Mouse (Mus musculus) megakaryocyte-erythroid progenitor cell, adult 5-6 weeks (primary cell): Measurements from ENCODE around the gene 4632433K11Rik. TPM values are rescaled to one million over a fixed set of nuclear protein-coding genes. Genes with fewer than 3 reads are reported as not detected.
"Not testable (repeated sequence)": the region's sequence is repeated elsewhere in the genome, so short reads cannot be mapped to it uniquely, and the experiment has no call there.

Experiments
- ATAC-seq: replicated peaks from 2 replicates; pipeline ENCODE4 v1.8.0; 2016; ENCODE audit warnings: mild to moderate bottlenecking, inconsistent platforms; ENCODE audit not compliant: severe bottlenecking, poor library complexity, low FRiP score, low TSS enrichment
- total RNA-seq, 2 experiments: library from RNA; stranded (forward) in 1 of 2; stranded (reverse) in 1 of 2; fragments of 200-1000, 215-1000 nt in 1 of 2; fragments of >200 nt in 1 of 2; fragmentation: Nextera tagmentation in 1 of 2; gene quantifications; 2 replicates each; pipeline ENCODE4 v1.2.3; 2014 to 2017

Gene 4632433K11Rik
- total RNA-seq (2014; fragmentation: Nextera tagmentation), result 1.3 and 2.0 TPM in 2 replicates
- 0.23 TPM in 1 of 2 replicates, not detected in the other for total RNA-seq (2017)

GRCm38 (mm10) chr7:5033818-5034217, at the start of gene 4632433K11Rik:
Gene 4632433K11Rik, plus strand, starts transcription at chr7:5034118.
- ATAC-seq, result no peak

- no peak for ATAC-seq
These were observed 45.7 kb upstream of the 4632433K11Rik start for GRCm38 (mm10) chr7:4988250-4988649.

DNA sequence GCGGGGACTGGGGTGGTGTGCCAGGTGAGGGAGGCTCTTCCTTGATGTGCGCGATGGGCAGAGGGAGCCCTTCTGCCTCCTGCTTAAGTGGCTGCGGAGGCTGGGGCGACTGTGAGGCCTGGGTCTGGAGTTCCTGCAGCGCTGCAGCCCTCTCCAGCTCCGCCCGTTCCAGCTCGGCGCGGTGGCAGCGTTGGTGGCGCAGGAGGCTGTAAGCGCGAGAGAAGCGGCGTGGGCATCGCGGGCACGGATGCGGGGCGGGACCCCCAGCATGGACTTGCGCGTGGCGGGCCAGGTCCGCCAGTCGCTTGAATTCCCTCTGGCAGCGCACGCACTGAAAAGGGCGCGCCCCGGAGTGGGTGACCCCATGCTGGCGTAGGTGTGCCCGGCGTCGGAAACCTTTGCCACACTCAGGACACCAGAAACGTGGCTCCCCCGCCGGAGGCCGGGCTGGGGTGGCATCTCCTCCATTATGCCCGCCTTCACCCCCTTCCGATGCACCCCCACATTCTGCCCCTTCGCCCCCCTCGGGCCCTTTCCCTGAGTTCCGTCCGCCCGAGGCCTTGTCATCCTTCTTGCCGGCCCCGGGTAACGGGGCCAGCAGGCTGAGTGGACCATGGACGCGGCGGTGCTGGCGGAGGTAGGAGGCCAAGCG, 40.4 kb upstream of the 4632433K11Rik start:
- no peak for ATAC-seq

GRCm38 (mm10) chr7:4993999-4994788, 39.7 kb upstream of the 4632433K11Rik start:
- ATAC-seq, result no peak

DNA sequence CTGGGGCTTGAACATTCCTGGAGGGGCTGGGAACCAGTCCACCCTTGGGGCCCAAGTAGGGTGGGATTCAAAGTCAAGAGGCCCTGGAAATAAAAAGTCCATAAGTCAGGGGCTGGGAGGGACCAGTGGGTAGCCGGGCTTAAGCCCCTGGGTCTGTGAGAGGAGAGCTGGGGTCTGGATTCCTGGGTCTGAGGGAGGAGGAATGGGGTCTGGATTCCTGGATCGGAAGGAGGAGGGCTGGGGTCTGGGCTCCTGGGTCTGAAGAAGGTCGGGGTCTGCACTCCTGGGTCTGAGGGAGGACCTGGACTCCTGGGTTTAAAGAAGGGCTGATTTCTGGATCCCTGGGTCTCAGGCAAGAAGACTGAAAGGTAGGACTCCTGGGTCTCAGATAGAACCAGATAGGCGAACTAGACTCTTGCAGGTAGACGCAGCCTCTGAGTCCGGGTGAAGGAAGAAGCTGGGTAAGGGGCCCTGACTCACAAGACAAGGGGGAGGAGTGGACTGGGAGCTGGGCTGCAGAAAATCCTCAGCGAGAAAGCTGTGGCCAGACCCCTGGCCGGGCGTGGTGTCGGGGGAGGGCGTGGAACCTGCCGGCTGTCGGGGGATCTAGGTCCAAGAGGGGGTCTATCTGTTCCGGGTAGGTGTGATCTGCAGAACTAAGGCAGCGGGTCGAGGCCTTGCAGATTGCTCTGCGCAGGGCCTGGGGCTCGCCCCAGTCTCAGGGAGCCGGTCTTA, 38.5 kb upstream of the 4632433K11Rik start:
- 0 out of 2 replicates have a peak, but pooled peaks have one; percentile 5 for ATAC-seq

GRCm38 (mm10) chr7:4996003-4996895, 37.7 kb upstream of the 4632433K11Rik start, which contains the start of gene Zfp579:
Gene Zfp579, minus strand, starts transcription at chr7:4996158.
- peak; percentile 48; the same call in 1 of the 2 replicates for ATAC-seq

GRCm38 (mm10) chr7:4996934-4997333, 37.0 kb upstream of the 4632433K11Rik start:
- no peak for ATAC-seq

DNA sequence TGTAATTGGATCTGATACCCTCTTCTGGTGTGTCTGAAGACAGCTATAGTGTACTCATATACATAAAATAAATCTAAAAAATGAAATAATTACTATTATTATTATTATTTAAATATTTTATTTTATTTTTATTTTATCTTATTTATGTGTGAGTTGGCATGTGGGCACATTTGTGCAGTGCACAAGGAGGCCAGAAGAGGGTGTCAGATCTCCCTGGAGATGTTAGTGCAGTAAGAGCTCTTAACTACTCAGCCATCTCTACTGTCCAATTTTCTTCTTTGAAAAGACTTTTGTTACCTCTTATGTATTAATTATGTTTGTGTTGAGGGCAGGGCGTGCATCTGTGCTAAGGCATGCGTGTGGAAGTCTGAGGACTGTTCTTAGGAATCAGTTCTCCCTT, 34.0 kb upstream of the 4632433K11Rik start:
- peak; percentile 49; the same call in 1 of the 2 replicates for ATAC-seq

DNA sequence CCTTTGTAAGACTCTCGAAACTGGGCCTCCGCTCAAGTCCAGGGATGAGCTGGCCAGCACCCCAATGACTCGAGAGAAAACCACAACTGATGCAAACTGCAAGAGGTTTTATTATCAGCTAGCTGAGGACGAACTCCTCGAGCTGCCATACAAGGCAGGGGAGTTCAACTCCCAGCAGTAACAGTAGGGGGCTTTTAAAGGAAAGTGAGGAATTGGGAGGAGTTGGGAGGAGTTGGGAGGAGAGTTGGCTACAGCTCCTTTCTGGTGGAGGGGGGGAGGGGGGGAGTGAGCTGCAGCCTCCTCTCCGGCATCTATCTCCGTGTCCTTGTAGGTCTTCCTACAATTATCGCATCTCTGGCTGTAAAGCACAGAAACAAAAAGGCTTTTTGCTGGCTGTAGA, 31.0 kb upstream of the 4632433K11Rik start:
- not testable (repeated sequence) for ATAC-seq

DNA sequence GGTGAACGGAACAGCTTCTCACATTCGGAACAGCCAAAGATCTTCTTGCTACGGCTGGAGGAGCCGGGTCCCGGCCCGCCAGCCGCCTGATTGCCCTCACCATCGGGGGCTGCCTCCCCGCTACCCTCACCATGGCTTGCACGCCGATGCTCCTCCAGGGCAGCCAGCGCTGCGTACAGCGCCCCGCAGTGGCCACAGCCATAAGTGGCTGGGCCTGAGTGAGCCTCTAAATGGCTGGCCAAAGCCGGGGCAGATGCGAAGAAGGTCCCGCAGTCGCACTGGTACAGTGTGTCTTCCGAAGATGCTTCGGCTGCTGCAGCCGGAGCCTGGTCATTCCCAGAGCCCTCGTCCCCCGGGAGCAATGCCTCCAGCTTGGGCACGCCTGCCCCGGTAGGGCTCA, 25.7 kb upstream of the 4632433K11Rik start:
- ATAC-seq, result no peak

GRCm38 (mm10) chr7:5012681-5013513, 21.0 kb upstream of the 4632433K11Rik start:
- ATAC-seq, result no peak

GRCm38 (mm10) chr7:5014251-5015117, 19.4 kb upstream of the 4632433K11Rik start, which contains the start of the genes Zfp524 and Fiz1:
Gene Zfp524, plus strand, starts transcription at chr7:5014415.
Gene Fiz1, minus strand, starts transcription at chr7:5014697.
- peak; percentile 76 for ATAC-seq

- peak; percentile 62 for ATAC-seq
These were observed 18.6 kb upstream of the 4632433K11Rik start, which contains the start of gene Gm44973 for GRCm38 (mm10) chr7:5015118-5016001. Gene Gm44973, plus strand, starts transcription at chr7:5015496.

GRCm38 (mm10) chr7:5016057-5016456, 17.9 kb upstream of the 4632433K11Rik start:
- no peak for ATAC-seq

GRCm38 (mm10) chr7:5016920-5017319, 17.0 kb upstream of the 4632433K11Rik start:
- ATAC-seq, result no peak

GRCm38 (mm10) chr7:5017352-5017751, 16.6 kb upstream of the 4632433K11Rik start:
- ATAC-seq, result no peak
